Mouse (Mus musculus): ENCODE data around the gene Casp8ap2. TPM values are rescaled to one million over a fixed set of nuclear protein-coding genes. Genes with fewer than 3 reads are reported as not detected.

The Casp8ap2 gene
- total RNA-seq, 2 experiments from 2014 or later, result 8.0 to 8.6 TPM

GRCm38 (mm10) chr4:32668291-32668690 is 53.0 kb downstream of the Casp8ap2 start:
- no peak for DNase-seq

DNA sequence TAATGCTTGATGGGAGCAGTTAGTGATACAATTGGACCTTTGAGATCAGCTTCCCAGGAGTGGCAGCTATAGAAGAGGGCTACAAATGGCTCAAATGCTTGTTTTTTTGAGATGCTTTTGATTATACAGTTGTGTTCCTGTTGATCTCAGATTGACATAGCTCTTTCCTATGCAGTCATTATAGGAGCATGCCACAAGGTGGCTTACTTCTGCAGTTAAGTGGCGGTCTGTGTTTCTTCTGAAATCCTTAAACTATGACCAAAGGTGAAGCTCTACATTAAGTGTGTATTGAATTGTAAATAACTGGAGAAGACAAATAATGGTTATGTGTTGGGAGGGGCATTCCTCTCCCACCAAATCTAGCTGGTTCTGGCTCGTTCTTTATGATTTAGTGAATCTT is 54.6 kb downstream of the Casp8ap2 start:
- DNase-seq, result no peak

- no peak for DNase-seq
Observed at GRCm38 (mm10) chr4:32674025-32674424, 58.8 kb downstream of the Casp8ap2 start.

GRCm38 (mm10) chr4:32677471-32677870 is 62.2 kb downstream of the Casp8ap2 start:
- no peak for DNase-seq

DNA sequence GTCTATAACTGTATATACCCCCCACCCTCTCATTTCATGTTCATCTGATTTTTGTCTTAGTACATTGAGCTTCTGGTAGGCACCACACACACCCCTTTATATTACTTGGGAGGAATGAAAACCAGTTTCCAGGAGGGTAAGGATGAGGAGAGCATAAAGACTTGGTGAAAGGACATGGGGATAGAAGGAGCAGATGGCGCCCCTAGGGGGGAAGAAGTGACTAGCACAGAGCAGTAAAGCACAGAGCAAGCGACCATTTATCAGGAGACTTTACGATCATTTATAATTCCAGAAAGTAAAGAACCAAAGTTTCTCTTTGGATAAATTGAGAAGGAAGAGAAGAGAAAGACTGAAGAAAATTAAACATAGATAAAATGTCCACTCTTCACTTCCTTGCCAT is 65.6 kb downstream of the Casp8ap2 start:
- no peak for DNase-seq

- DNase-seq, result no peak
Observed at GRCm38 (mm10) chr4:32682471-32682870, 67.2 kb downstream of the Casp8ap2 start.

- DNase-seq, result no peak
Observed at GRCm38 (mm10) chr4:32683061-32683582, 67.9 kb downstream of the Casp8ap2 start.

Other genes with a start within 250 kb of the Casp8ap2 start
- gene Gja10, start 12.7 kb upstream of the Casp8ap2 start, total RNA-seq (2021), result not detected
- gene Mdn1, start 41.7 kb downstream of the Casp8ap2 start, total RNA-seq (2021), result 10 to 100 TPM; 21.5 to 42.9 TPM
- gene Lyrm2, start 184.8 kb downstream of the Casp8ap2 start, total RNA-seq (2021), result 10 to 100 TPM; 36.0 to 60.4 TPM

Measured in adrenal gland, postnatal 36 days (tissue).